Mouse (Mus musculus) hindbrain, embryonic 13.5 days (tissue): ENCODE data around the gene Thoc3. TPM values are rescaled to one million over a fixed set of nuclear protein-coding genes. Genes with fewer than 3 reads are reported as not detected.

Experiments used
- ATAC-seq: fragments of 200-750 bp; cut with Nextera tagmentation; 2 replicates; pipeline ENCODE4 v1.8.0; 2017; ENCODE audit warnings: moderate TSS enrichment; ENCODE audit not compliant: low FRiP score
- H3K27ac ChIP-seq: fragments of 300-500 bp; sonication (generic); 2 replicates; pipeline ENCODE4 v1.5.1; 2015; ENCODE audit warnings: inconsistent platforms, mild to moderate bottlenecking, moderate library complexity
- H3K27me3 ChIP-seq: fragments of 300-500 bp; sonication (generic); 2 replicates; pipeline ENCODE4 v1.6.1; 2015; ENCODE audit warnings: mild to moderate bottlenecking, inconsistent platforms
- H3K36me3 ChIP-seq: fragments of 300-500 bp; sonication (generic); 2 replicates; pipeline ENCODE4 v1.6.1; 2015; ENCODE audit warnings: mild to moderate bottlenecking, inconsistent platforms
- H3K4me1 ChIP-seq: fragments of 300-500 bp; sonication (generic); replicated peaks from 2 replicates; pipeline ENCODE4 v1.6.1; 2015; ENCODE audit warnings: inconsistent platforms
- H3K4me2 ChIP-seq: fragments of 300-500 bp; sonication (generic); 2 replicates; pipeline ENCODE4 v1.6.1; 2015; ENCODE audit warnings: inconsistent platforms, mild to moderate bottlenecking, moderate library complexity
- H3K4me3 ChIP-seq: fragments of 300-500 bp; sonication (generic); 2 replicates; pipeline ENCODE4 v1.5.1; 2015; ENCODE audit warnings: mild to moderate bottlenecking, inconsistent platforms
- H3K9ac ChIP-seq: fragments of 300-500 bp; sonication (generic); 2 replicates; pipeline ENCODE4 v1.6.1; 2015; ENCODE audit warnings: mild to moderate bottlenecking, inconsistent platforms
- H3K9me3 ChIP-seq: fragments of 300-500 bp; sonication (generic); 2 replicates; pipeline ENCODE4 v1.6.1; 2016; ENCODE audit warnings: inconsistent platforms
- WGBS: fragments of 180-500 bp; shearing (Covaris S2); methylation state at CpG from one replicate; pipeline ENCODE4 v1.1.7; 2015; 5-methylcytosine and 5-hydroxymethylcytosine counted together
- polyA plus RNA-seq: library from polyadenylated mRNA; unstranded; fragments of >200 nt; fragmentation: Nextera tagmentation; extraction: Ambion mirVana; gene quantifications from 2 replicates; pipeline ENCODE4 v1.2.1, GENCODE M21; 2015

Gene Thoc3
- polyA plus RNA-seq, 1 experiment from 2014 or later, result 94.5 TPM

DNA sequence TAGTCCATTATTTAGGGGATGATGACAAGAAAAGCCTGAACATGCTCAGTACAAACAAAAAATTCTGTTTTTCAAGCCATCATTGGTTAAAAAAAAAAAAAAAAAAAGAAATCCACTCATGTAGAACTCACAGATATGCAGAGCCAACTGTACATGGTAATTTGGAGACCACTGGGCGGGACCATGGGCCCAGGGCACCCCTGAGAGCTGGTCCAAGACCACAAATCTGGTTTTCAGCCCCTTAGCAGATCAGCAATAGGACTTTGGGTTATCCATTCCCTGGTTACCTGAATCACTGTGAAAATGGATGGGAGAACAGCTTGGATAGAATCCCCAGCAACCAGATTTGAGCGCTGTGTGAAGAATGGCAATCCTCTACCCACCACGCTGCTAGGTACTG is 57.0 kb downstream of the Thoc3 start:
- H3K4me1 ChIP-seq, result peaks cover 14% of the 10 kb centered on the region
- 83% methylated on average over 3 of the region's 3 CpGs for WGBS
- ATAC-seq, result no peak
- peaks cover 6% of the 10 kb centered on the region; the same call in 1 of the 2 replicates for H3K27me3 ChIP-seq
- no peaks in the 10 kb centered on the region for H3K36me3 ChIP-seq
- H3K27ac ChIP-seq, result no peak overlapping the region
- H3K9ac ChIP-seq, result no peak overlapping the region
- H3K9me3 ChIP-seq, result no peaks in the 10 kb centered on the region
- H3K4me2 ChIP-seq, result no peak overlapping the region
- H3K4me3 ChIP-seq, result no peak overlapping the region

Other genes with a start within 250 kb of the Thoc3 start
- gene Cplx2, start 97.5 kb downstream of the Thoc3 start, polyA plus RNA-seq, result 15.8 and 21.2 TPM in 2 replicates
- 21.0 and 21.4 TPM in 2 replicates for gene Simc1, start 34.9 kb upstream of the Thoc3 start, polyA plus RNA-seq
- gene 4833439L19Rik, start 96.6 kb upstream of the Thoc3 start, polyA plus RNA-seq, result 239 and 245 TPM in 2 replicates
- 76.2 and 77.7 TPM in 2 replicates for gene Arl10, start 106.2 kb upstream of the Thoc3 start, polyA plus RNA-seq
- 53.0 and 53.1 TPM in 2 replicates for gene Nop16, start 121.2 kb upstream of the Thoc3 start, polyA plus RNA-seq
- 232 and 248 TPM in 2 replicates for gene Higd2a, start 121.4 kb upstream of the Thoc3 start, polyA plus RNA-seq
- 132 and 135 TPM in 2 replicates for gene Cltb, start 142.5 kb upstream of the Thoc3 start, polyA plus RNA-seq
- 68.9 and 71.5 TPM in 2 replicates for gene Faf2, start 152.9 kb upstream of the Thoc3 start, polyA plus RNA-seq
- gene Rnf44, start 225.1 kb upstream of the Thoc3 start, polyA plus RNA-seq, result 86.8 and 87.6 TPM in 2 replicates
- 0.08 and 0.14 TPM in 2 replicates for gene Cdhr2, start 232.6 kb upstream of the Thoc3 start, polyA plus RNA-seq